Mouse (Mus musculus): ENCODE results near the gene Naa16. TPM values are rescaled to one million over a fixed set of nuclear protein-coding genes. Genes with fewer than 3 reads are reported as not detected.

Gene Naa16
- total and polyA plus RNA-seq, 2 experiments from 2014 or later = 1.6 to 14.8 TPM

GRCm38 (mm10) chr14:79308364-79308763 is 82.2 kb downstream of the Naa16 start:
- no peaks in the 10 kb centered on the region for H3K27me3 ChIP-seq (ENCODE audit: control insufficient read depth, insufficient read depth, low read length)
- TF ChIP-seq CTCF (IDR thresholded peaks at IDR 0.05; ENCODE audit: low read depth) = no peak
- no peak for TF ChIP-seq EP300 (IDR thresholded peaks at IDR 0.05; ENCODE audit: low read depth)
- no peaks in the 10 kb centered on the region for H3K9me3 ChIP-seq (replicated peaks; ENCODE audit: control insufficient read depth, low read length)
- no peak overlapping the region for H3K4me2 ChIP-seq (ENCODE audit: low read depth, low read length)
- H3K4me3 ChIP-seq (ENCODE audit: low read depth, low read length) = no peak overlapping the region
- no peak overlapping the region for H3K9ac ChIP-seq (replicated peaks; ENCODE audit: low read depth, low read length)
- 49% methylated on average over 4 of the region's 4 CpGs for WGBS
- ATAC-seq (ENCODE audit: insufficient read depth, low read depth) = no peak
- no peak for DNase-seq (ENCODE audit: low spot score)
- no peaks in the 10 kb centered on the region for H3K36me3 ChIP-seq (replicated peaks; ENCODE audit: control insufficient read depth, insufficient read depth, low read length)
- H3K4me1 ChIP-seq (ENCODE audit: control insufficient read depth, insufficient read depth) = 0 out of 2 replicates have a peak, but pooled peaks cover 4% of the 10 kb centered on the region
- no peak overlapping the region for H3K27ac ChIP-seq (ENCODE audit: low read depth)

GRCm38 (mm10) chr14:79307908-79308307 is 82.7 kb downstream of the Naa16 start:
- ATAC-seq (ENCODE audit: insufficient read depth, low read depth) = no peak
- TF ChIP-seq EP300 (IDR thresholded peaks at IDR 0.05; ENCODE audit: low read depth) = no peak
- TF ChIP-seq CTCF (IDR thresholded peaks at IDR 0.05; ENCODE audit: low read depth) = no peak
- Histone ChIP-seq H3K4me1 (ENCODE audit: control insufficient read depth, insufficient read depth) (0 out of 2 replicates have a peak, but pooled peaks cover 4% of the 10 kb centered on the region), H3K4me2 (ENCODE audit: low read depth, low read length) (no peak overlapping the region), H3K4me3 (ENCODE audit: low read depth, low read length) (no peak overlapping the region), H3K9me3 (replicated peaks; ENCODE audit: control insufficient read depth, low read length) (no peaks in the 10 kb centered on the region), H3K27me3 (ENCODE audit: control insufficient read depth, insufficient read depth, low read length) (no peaks in the 10 kb centered on the region), H3K36me3 (replicated peaks; ENCODE audit: control insufficient read depth, insufficient read depth, low read length) (no peaks in the 10 kb centered on the region), H3K9ac (replicated peaks; ENCODE audit: low read depth, low read length) (no peak overlapping the region), H3K27ac (ENCODE audit: low read depth) (no peak overlapping the region)
- WGBS = 42% methylated on average over 5 of the region's 5 CpGs
- DNase-seq (ENCODE audit: low spot score) = no peak

- no peak overlapping the region for H3K4me2 ChIP-seq (ENCODE audit: low read depth, low read length)
- WGBS = 84% methylated on average over 7 of the region's 7 CpGs
- no peak for DNase-seq (ENCODE audit: low spot score)
- no peak for TF ChIP-seq CTCF (IDR thresholded peaks at IDR 0.05; ENCODE audit: low read depth)
- TF ChIP-seq EP300 (IDR thresholded peaks at IDR 0.05; ENCODE audit: low read depth) = no peak
- no peak for ATAC-seq (ENCODE audit: insufficient read depth, low read depth)
- H3K36me3 ChIP-seq (replicated peaks; ENCODE audit: control insufficient read depth, insufficient read depth, low read length) = no peaks in the 10 kb centered on the region
- H3K4me1 ChIP-seq (ENCODE audit: control insufficient read depth, insufficient read depth) = 0 out of 2 replicates have a peak, but pooled peaks cover 4% of the 10 kb centered on the region
- no peak overlapping the region for H3K9ac ChIP-seq (replicated peaks; ENCODE audit: low read depth, low read length)
- H3K27ac ChIP-seq (ENCODE audit: low read depth) = no peak overlapping the region
- peaks cover 3% of the 10 kb centered on the region; the same call in 1 of the 2 replicates for H3K27me3 ChIP-seq (ENCODE audit: control insufficient read depth, insufficient read depth, low read length)
- H3K4me3 ChIP-seq (ENCODE audit: low read depth, low read length) = no peak overlapping the region
- no peaks in the 10 kb centered on the region for H3K9me3 ChIP-seq (replicated peaks; ENCODE audit: control insufficient read depth, low read length)
Observed at GRCm38 (mm10) chr14:79307138-79307537, 83.4 kb downstream of the Naa16 start.

GRCm38 (mm10) chr14:79304873-79305464 is 85.6 kb downstream of the Naa16 start:
- H3K4me3 ChIP-seq (ENCODE audit: low read depth, low read length) = no peak overlapping the region
- ATAC-seq (ENCODE audit: insufficient read depth, low read depth) = no peak

GRCm38 (mm10) chr14:79303150-79303549 is 87.4 kb downstream of the Naa16 start:
- H3K4me2 ChIP-seq (ENCODE audit: low read depth, low read length) = no peak overlapping the region

More at GRCm38 (mm10) chr14:79304873-79305464, 85.6 kb downstream of the Naa16 start:
- Histone ChIP-seq H3K4me2 (ENCODE audit: low read depth, low read length) (no peak overlapping the region), H3K27me3 (ENCODE audit: control insufficient read depth, insufficient read depth, low read length) (peaks cover 10% of the 10 kb centered on the region; the same call in 1 of the 2 replicates), H3K9ac (replicated peaks; ENCODE audit: low read depth, low read length) (no peak overlapping the region), H3K36me3 (replicated peaks; ENCODE audit: control insufficient read depth, insufficient read depth, low read length) (no peaks in the 10 kb centered on the region), H3K27ac (ENCODE audit: low read depth) (no peak overlapping the region), H3K9me3 (replicated peaks; ENCODE audit: control insufficient read depth, low read length) (no peaks in the 10 kb centered on the region), H3K4me1 (ENCODE audit: control insufficient read depth, insufficient read depth) (peaks cover 8% of the 10 kb centered on the region; the same call in 1 of the 2 replicates)
- TF ChIP-seq CTCF (IDR thresholded peaks at IDR 0.05; ENCODE audit: low read depth) = no peak
- no peak for TF ChIP-seq EP300 (IDR thresholded peaks at IDR 0.05; ENCODE audit: low read depth)
- WGBS = 80% methylated on average over 6 of the region's 6 CpGs
- DNase-seq (ENCODE audit: low spot score) = no peak

More at GRCm38 (mm10) chr14:79303150-79303549, 87.4 kb downstream of the Naa16 start:
- no peaks in the 10 kb centered on the region for H3K9me3 ChIP-seq (replicated peaks; ENCODE audit: control insufficient read depth, low read length)
- no peaks in the 10 kb centered on the region for H3K36me3 ChIP-seq (replicated peaks; ENCODE audit: control insufficient read depth, insufficient read depth, low read length)
- DNase-seq (ENCODE audit: low spot score) (no peak), ATAC-seq (ENCODE audit: insufficient read depth, low read depth) (no peak)
- H3K4me1 ChIP-seq (ENCODE audit: control insufficient read depth, insufficient read depth) = peaks cover 5% of the 10 kb centered on the region; the same call in 1 of the 2 replicates
- no peak overlapping the region for H3K9ac ChIP-seq (replicated peaks; ENCODE audit: low read depth, low read length)
- H3K4me3 ChIP-seq (ENCODE audit: low read depth, low read length) = no peak overlapping the region
- 80% methylated on average over 2 of the region's 2 CpGs for WGBS
- TF ChIP-seq CTCF (IDR thresholded peaks at IDR 0.05; ENCODE audit: low read depth) = no peak
- TF ChIP-seq EP300 (IDR thresholded peaks at IDR 0.05; ENCODE audit: low read depth) = no peak
- no peak overlapping the region for H3K27ac ChIP-seq (ENCODE audit: low read depth)
- H3K27me3 ChIP-seq (ENCODE audit: control insufficient read depth, insufficient read depth, low read length) = peaks cover 11% of the 10 kb centered on the region; the same call in 1 of the 2 replicates

Data from heart, postnatal 0 days (tissue).